Mouse (Mus musculus) large intestine, adult 2 months (tissue): ENCODE measurements at regions not wholly inside any gene's neighbourhood (a gene's known extent, or its start where the extent isn't known, plus 50 kb on each side); places are given as distances from the start of the nearest gene placed in this dataset.
A peak's percentile ranks its signal among the peaks of the same experiment; 100 is the strongest.
"Not testable (repeated sequence)": the region's sequence is repeated elsewhere in the genome, so short reads cannot be mapped to it uniquely, and the experiment has no call there.

ENCODE experiments used
- DNase-seq: peaks from one replicate; pipeline ENCODE4 v3.0.0-alpha.2; 2012; ENCODE audit warnings: low read depth, low spot score
- WGBS: fragments of 180-500 bp; shearing (Covaris S2); methylation state at CpG from one replicate; pipeline ENCODE4 v1.1.7; 2018; 5-methylcytosine and 5-hydroxymethylcytosine counted together

DNA sequence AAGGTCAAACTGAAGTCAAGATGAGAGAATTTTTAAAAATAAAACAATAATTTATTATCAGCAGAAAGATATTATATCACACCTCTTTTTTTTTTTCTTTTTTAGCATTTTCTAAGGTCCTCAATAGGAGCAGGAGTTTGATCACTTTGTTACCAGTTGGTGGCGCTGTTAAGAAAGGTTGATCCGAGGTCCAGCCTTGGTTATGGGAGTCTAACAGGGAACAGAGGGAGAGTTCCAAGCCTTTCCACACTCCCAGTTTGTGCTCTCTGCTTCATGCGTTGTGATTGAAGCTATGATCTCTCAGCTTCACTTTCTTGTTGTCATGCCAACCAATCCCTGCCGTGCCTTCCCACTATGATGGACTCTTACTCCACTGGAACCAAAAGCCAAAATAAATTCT is 83.8 kb downstream of the Fam174a start:
- 48% methylated on average over 4 of the region's 4 CpGs for WGBS
- DNase-seq: no peak

DNA sequence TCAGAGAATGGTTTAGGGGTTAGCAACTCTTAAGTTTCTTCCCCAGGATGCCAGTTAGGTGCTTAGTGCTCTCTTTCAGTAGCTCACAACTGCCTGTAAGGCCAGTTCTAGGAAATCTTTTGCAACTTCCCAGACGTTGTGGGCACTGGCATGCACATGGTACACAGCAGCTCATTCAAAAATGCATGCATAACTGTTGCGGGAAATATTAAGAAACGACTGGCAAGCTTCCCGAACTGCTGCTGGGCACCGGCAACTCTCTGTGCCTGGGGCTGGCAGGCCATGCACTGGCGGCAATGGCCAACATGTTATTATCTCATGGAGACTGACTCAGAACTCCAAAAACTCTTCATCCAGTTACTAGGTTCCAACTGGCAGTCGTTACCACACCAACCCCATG is 86.3 kb downstream of the Fam174a start:
- no peak for DNase-seq
- 84% methylated on average over 7 of the region's 7 CpGs for WGBS

DNA sequence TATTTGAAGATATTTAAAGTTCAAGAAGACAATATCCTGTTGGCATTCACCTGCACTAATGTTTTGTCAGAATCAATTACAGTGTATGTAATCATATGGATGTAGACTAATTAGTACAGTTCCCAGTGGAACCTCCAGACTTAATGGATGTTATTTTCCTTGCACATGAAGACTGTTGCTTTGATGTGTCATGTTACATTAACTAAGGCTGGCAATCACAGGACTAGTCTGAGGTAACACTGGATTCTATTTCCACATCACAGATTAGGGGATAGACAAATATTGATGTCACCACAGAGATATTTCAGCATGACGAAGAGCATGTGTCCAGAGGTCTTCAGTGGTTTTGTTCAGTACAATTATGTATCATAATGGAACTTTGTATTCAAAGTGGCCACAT is 108.8 kb downstream of the Fam174a start:
- WGBS: 68% methylated on average over 1 of the region's 1 CpGs
- no peak for DNase-seq

DNA sequence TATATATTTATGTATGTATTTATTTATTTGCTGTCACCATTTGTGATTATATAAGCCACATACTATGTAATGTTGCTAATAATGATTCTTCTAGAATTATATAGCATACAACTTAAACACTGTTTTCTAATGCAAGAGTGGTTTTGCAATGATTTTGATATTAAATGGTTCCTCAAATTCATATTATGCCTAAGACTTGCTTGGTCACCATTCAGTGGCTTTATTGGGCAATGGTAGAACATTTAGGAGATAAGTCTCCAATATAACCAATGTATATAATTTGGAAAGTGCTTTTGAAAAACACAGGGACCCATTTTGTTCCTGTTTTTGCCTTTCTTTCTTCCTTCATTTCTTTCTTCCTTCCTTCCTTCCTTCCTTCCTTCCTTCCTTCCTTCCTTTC is 112.0 kb downstream of the Fam174a start:
- no peak for DNase-seq

DNA sequence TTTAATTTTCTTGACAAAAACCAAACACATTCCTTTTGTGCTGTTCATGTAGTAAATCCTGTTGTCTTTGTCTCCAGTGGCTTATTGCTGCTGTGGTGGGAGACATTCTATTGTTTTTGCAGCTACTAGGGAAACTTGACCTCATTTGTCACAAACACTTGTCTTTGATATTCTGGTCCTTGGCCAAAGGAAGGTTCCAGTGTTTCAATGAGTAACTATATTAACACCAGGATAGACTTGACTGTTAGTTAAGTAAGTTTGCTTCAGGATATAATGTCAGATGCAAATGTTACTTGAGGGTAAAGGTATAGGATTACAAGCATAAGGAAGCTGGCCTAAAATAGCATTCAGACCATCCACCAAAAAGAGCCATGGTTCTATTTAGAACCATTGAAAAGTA is 123.7 kb downstream of the Fam174a start:
- DNase-seq: no peak

DNA sequence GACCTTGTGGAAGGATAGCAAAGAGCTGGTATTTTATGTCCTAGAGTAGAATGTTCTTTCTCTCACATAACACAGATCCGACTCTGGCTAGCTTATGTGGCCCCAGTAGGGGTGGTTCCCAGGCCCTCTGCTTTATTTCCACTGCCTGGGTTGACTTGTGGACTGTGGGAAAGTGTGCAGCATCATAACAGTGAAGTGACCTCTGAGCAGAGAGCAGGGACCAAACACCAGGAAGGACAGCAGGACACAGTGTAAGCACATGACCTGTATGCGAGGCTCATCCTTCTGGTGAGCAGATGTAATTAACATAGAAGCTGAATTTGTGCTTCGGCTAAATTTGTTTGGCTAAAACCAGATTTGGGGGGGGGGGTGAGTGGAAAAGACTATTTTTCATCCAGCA is 132.1 kb downstream of the Fam174a start:
- 60% methylated on average over 3 of the region's 3 CpGs for WGBS
- DNase-seq: no peak

DNA sequence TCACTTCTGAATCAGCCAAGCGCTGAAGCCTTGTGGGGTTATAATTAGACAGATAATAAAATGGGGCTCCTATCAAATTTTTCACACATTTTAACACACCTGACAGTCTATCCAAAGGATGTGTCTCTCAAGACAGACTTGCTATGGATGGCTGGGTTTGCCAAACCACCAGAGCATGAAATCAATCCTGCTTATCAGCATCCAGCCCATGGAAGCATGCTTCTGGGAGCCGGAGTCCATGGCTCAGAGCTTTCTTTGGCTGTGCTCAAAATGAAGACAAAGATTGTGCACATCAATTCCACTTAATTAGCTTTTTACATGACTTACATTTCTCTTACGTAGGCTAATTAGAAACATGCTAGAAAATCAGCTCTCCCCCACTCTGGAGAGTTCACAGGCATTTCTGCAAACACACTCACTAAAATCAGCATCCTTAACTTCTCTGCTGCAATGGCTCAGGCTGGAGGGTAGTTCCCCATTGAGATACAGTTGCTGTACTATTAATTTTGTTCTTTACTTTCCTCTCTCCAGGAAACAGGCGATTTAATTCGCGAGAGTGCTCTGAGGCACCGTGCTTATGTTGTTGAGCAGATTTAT is 135.6 kb downstream of the Fam174a start:
- WGBS: 84% methylated on average over 7 of the region's 7 CpGs
- DNase-seq: no peak

DNA sequence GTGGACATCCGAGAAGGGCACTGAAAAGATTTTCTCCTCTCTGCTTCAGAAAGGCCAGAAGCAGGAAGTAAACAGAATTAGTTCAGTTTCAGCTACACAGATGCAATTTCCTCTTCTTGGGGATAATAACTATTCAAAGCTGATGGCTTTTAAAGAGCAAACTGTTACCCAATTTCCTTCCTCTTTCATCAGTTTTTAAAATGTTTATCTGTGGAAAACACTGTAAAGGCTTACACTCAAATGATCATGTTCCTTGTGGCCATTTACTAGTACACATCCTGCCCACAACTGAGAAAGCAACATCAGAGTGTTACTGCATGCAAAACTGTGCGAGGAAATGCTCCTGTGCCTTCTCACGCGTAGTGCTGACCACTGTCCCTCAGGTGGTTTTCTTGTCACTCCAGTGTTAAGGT is 137.5 kb downstream of the Fam174a start:
- WGBS: 71% methylated on average over 4 of the region's 4 CpGs
- DNase-seq: no peak

DNA sequence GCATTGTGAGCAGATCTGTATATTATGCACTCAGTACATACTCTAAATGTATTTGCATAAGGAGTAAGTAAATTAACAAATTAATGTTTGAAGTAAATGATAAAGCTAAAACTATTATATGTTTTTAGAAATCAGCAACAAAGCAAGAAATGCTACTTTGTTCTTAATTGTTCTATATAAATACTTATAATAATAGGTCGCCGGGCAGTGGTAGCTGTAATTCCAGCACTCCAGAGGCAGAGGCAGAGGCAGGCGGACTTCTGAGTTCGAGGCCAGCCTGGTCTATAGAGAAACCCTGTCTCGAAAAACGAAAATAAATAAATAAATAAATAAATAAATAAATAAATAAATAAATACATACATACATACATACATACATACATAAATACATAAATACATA is 138.3 kb downstream of the Fam174a start:
- WGBS: 78% methylated on average over 6 of the region's 6 CpGs
- peak; percentile 18 for DNase-seq

DNA sequence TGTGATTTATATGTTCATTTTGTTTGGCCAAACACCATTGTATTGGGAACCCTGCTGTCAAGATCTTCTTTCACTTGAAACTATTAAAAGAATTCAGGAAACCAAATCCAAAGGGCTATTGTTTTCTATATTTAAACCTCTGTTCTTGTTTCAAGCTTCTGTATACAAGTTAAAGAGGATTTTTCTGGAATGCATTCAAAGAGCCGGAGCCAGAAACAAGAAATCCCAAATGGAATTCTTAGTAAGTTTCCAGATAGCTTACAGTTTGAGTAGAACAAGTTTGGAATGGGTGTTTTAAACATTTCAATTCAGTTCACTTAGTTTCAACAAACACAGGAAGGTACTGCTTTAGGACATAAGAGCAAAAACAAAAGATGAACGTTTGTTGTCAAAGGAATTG is 140.8 kb downstream of the Fam174a start:
- WGBS: 52% methylated on average over 2 of the region's 2 CpGs
- DNase-seq: no peak

DNA sequence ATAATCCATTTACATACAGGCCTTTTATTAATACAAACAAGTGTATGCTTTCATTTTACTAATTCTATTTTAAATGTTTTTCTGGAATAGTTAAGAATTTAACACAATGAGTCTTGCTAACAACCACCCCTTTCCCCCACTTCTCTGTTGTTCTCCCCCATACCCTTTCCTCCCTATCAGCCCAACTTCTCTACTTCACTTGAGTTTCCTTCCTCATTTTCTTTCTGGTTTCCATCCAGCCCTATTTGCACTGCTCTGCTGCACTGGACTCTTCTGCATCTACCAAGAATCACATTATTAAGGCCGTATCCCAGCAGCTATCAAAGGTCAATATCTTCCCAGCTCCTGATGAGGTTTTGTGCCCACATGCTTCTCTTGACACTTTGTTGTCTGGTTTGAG is 145.9 kb downstream of the Fam174a start:
- 88% methylated on average over 1 of the region's 1 CpGs for WGBS
- no peak for DNase-seq

DNA sequence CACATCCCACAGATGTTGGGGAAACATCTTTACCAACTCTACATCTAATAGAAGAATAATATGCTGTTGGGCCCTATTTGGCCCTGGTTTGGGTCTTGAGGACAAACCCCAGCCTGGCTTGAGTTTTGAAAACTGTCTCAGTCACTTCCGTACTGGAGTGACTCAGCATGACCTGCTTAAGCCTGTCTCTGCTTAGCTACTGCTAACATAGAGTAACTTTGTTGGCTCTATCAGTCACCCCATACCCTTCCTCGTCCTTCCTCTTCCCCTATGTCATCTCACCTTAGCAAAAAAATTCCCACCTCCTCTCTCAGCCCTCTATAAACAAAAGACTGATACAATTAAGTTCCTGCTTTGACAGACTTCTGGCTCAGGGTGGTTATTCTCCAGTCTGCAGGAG is 154.7 kb downstream of the Fam174a start:
- 37% methylated on average over 2 of the region's 2 CpGs for WGBS
- no peak for DNase-seq

DNA sequence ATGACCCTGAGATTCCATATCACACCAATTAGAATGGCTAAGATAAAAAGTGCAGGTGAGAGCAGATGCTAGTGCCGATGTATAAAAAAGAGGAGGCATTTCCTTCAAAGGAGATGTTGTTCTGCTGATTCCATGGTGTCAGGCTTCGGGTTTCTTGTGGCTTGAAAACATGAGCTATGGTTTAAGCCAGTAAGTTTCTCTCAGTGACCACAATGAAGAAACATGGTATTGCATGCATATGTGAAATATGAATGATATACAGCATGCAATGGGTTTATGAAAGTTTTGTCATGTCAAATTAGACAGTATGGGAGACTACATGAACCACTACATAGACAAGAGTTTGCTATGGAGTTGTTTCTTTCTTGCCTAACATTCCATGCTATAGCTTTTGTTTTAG is 155.3 kb downstream of the Fam174a start:
- WGBS: 54% methylated on average over 2 of the region's 2 CpGs
- DNase-seq: no peak

DNA sequence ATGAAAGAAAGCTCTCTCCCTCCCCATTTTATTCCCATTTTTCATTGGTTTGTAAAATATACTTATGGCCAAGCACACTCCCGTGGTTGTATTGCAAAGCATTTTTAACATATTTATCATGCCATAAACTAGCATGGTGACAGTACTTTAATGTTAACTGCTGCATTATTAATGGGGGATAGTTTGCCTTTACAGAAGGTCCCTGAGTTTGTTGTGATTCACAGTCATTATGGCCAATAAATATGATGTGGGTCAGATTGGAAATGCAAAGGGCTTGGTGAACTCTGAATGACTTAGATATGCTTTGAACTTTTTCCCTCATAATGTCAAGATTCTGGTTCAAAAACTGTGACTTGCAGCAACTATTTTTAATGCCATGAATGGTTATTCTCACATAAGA is 157.1 kb downstream of the Fam174a start:
- 53% methylated on average over 1 of the region's 1 CpGs for WGBS
- no peak for DNase-seq

DNA sequence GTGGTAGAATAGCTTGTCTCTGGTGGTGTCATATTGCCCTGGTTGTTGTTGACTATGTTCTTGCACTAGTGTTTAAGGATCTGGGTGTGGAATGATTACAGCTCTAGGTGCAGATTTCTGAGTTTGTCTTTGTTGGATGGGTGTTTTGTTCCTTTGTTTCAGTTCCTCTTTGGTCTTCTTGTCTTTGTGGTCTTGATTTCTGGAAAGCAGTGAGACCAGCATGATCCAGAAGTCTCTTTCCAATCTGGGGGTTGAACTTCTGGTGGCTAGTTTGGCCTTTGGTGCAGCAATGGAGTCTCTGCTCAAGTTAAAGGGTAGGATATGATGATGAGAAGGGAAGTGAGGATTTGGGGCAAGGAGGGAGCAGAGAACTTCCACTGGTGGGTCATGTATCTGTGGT is 174.4 kb downstream of the St8sia4 start:
- no peak for DNase-seq

DNA sequence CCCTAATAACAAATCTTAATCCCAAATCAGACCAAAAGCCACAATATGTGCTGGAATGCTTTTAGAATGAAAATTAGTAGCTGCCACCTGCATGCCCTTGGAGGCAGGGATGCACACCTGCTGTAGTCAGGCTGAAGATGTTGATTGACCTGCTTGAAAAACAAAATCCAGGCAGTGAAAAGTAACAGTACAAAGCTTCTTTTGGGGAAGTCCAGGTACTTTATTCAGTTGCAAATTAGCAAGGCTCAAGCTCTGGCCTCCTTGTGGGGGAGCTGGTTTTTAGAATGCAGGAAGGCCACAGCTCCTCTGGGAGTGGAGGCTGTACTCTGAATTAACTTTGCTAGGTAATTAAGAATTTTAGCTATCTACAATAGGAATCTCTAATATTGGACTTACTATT is 166.7 kb downstream of the St8sia4 start:
- DNase-seq: not testable (repeated sequence)

DNA sequence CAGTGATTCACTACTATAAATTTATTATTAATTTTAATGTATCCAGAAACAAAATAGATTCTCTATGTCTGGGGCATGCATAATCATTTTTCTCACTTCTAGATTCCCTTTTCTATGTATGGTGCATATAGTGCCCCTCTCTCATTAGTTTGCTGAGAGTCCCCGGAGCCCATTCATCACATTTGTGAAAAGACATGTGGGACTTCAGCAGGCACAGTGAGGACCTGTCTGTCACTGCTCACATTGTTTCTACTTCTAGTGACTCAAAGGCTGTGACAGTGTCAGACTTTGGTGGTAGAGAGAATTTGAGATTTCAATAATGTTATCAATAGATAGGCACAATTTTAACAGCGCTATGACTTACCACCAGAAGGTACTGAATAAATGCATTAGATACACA is 158.7 kb downstream of the St8sia4 start:
- DNase-seq: no peak
- 93% methylated on average over 2 of the region's 2 CpGs for WGBS

DNA sequence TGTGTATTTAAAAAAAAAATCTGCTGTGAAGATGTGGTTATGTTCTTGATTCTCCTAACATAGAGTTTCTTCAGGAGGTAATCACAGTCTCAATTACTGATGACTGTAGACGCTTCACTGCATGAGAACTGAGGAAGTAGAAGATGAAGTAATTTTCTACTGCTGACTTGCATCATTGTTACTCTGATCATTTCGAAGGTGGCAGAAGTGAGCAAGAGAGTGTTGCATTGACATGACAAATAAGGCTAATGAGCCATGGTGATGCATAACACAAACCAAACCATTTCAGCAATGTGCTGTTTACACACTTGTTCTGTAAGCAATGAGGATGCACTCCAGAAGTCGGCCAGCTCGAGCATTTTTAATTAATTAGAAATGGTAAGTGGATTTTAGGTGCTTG is 138.6 kb downstream of the St8sia4 start:
- WGBS: 55% methylated on average over 4 of the region's 4 CpGs
- DNase-seq: no peak

DNA sequence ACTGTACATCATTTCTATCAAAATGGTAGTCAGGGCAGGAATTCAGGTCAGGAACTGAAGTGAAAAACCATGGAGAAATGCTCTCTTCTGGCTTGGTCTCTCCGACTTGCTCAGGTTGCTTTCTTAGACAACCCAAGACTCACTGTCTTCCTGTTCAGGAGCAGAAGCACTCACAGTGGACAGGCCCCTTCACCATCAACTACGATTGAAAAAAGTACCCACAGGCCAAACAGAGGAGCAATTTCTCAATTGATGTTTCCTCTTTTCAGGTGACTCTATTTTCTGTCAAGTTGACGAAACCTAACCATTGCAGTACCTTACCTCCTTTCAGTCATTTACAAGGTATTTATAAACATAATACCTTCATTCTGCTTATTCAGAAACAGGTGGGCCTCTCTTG is 136.4 kb downstream of the St8sia4 start:
- 76% methylated on average over 3 of the region's 3 CpGs for WGBS
- no peak for DNase-seq
